Comparison of ENCODE assay signal across 9 mouse cellular contexts in genomic region chr10:122845471-122845870, GRCm38 (mm10).
DNase-seq lines count a peak whose midpoint lies in the region; ATAC-seq and TF ChIP-seq lines count a peak whose summit lies in the region.
"Had no signal": no experiment of that assay in that cellular context is flagged by ENCODE, and none has a peak within 500 bp of the region (broad histone marks: within the 10 kb centered on the region; RNA-seq: fewer than 3 reads in every experiment).

No protein-coding gene starts in this region.

- no peak overlapping the region for H3K4me3 ChIP-seq in hindbrain, embryonic 10.5 days
- no peak overlapping the region for H3K4me3 ChIP-seq in hindbrain, embryonic 11.5 days (ENCODE audit: low read depth, low read length)
- no peak overlapping the region for H3K4me3 ChIP-seq in embryonic facial prominence, embryonic 15.5 days (replicated peaks)
- no peak overlapping the region for H3K4me3 ChIP-seq in hindbrain, postnatal 0 days (ENCODE audit: low read length)

- H3K4me1 ChIP-seq in hindbrain, embryonic 10.5 days (replicated peaks), result no peaks in the 10 kb centered on the region; the same call in 1 of the 2 replicates
- no peaks in the 10 kb centered on the region for H3K4me1 ChIP-seq in hindbrain, embryonic 11.5 days (replicated peaks; ENCODE audit: control insufficient read depth, insufficient read depth, low read length)
- H3K4me1 ChIP-seq in embryonic facial prominence, embryonic 15.5 days, result peaks cover 20% of the 10 kb centered on the region
- H3K4me1 ChIP-seq in hindbrain, postnatal 0 days (ENCODE audit: insufficient read depth, low read length), result 0 out of 2 replicates have a peak, but pooled peaks cover 4% of the 10 kb centered on the region

- TF ChIP-seq CTCF in brain, embryonic 14.5 days (IDR thresholded peaks at IDR 0.05; ENCODE audit: borderline replicate concordance, extremely low read depth, insufficient read depth, insufficient read length), result no peak
- no peak for TF ChIP-seq CTCF in hindbrain, postnatal 0 days (IDR thresholded peaks at IDR 0.05; ENCODE audit: low read depth)

- TF ChIP-seq POLR2A in brain, embryonic 14.5 days (IDR thresholded peaks at IDR 0.05; ENCODE audit: borderline replicate concordance, extremely low read depth, insufficient read depth, insufficient read length, poor library complexity, severe bottlenecking), result no peak

- H3K4me2 ChIP-seq in hindbrain, embryonic 11.5 days (replicated peaks; ENCODE audit: low read depth, low read length), result no peak overlapping the region
- H3K4me2 ChIP-seq in embryonic facial prominence, embryonic 15.5 days (replicated peaks), result no peak overlapping the region
- no peak overlapping the region for H3K4me2 ChIP-seq in hindbrain, postnatal 0 days (ENCODE audit: low read depth, low read length)

- H3K27ac ChIP-seq in hindbrain, embryonic 10.5 days, result 0 out of 2 replicates have a peak overlapping the region, but pooled peaks have one; percentile 29
- no peak overlapping the region for H3K27ac ChIP-seq in hindbrain, embryonic 11.5 days (ENCODE audit: low read depth, low read length)
- H3K27ac ChIP-seq in embryonic facial prominence, embryonic 15.5 days (replicated peaks), result peak overlapping the region; percentile 67
- peak overlapping the region; percentile 41 for H3K27ac ChIP-seq in hindbrain, postnatal 0 days

- no peak for ATAC-seq in hindbrain, embryonic 11.5 days (ENCODE audit: low FRiP score)
- no peak for ATAC-seq in embryonic facial prominence, embryonic 15.5 days (ENCODE audit: insufficient number of reproducible peaks, low FRiP score, low TSS enrichment, low read depth)
- peak; percentile 69 for ATAC-seq in hindbrain, postnatal 0 days
- ATAC-seq in megakaryocyte, adult 5-6 weeks (ENCODE audit: poor library complexity, severe bottlenecking), result no peak
- ATAC-seq in megakaryocyte-erythroid progenitor cell, adult 5-6 weeks (replicated peaks; ENCODE audit: low FRiP score, low TSS enrichment, poor library complexity, severe bottlenecking), result no peak
- no peak for ATAC-seq in activated CD4-positive, CD25-positive, alpha-beta regulatory T cell, adult 4 months

- peaks cover 2% of the 10 kb centered on the region; the same call in 1 of the 2 replicates for H3K9me3 ChIP-seq in hindbrain, embryonic 10.5 days
- H3K9me3 ChIP-seq in hindbrain, embryonic 11.5 days (ENCODE audit: control insufficient read depth, low read length), result no peaks in the 10 kb centered on the region; the same call in 1 of the 2 replicates
- no peaks in the 10 kb centered on the region for H3K9me3 ChIP-seq in embryonic facial prominence, embryonic 15.5 days (replicated peaks)
- H3K9me3 ChIP-seq in hindbrain, postnatal 0 days (ENCODE audit: low read length), result 0 out of 2 replicates have a peak, but pooled peaks cover 2% of the 10 kb centered on the region

- H3K27me3 ChIP-seq in hindbrain, embryonic 10.5 days (ENCODE audit: insufficient read depth, poor library complexity, severe bottlenecking), result no peaks in the 10 kb centered on the region
- no peaks in the 10 kb centered on the region for H3K27me3 ChIP-seq in hindbrain, embryonic 11.5 days (ENCODE audit: control insufficient read depth, insufficient read depth, low read length)
- H3K27me3 ChIP-seq in embryonic facial prominence, embryonic 15.5 days, result no peaks in the 10 kb centered on the region
- no peaks in the 10 kb centered on the region for H3K27me3 ChIP-seq in hindbrain, postnatal 0 days (ENCODE audit: insufficient read depth, low read length)

- H3K9ac ChIP-seq in hindbrain, embryonic 11.5 days (ENCODE audit: low read depth, low read length), result no peak overlapping the region
- H3K9ac ChIP-seq in embryonic facial prominence, embryonic 15.5 days, result no peak overlapping the region
- H3K9ac ChIP-seq in hindbrain, postnatal 0 days (replicated peaks; ENCODE audit: low read length), result no peak overlapping the region

- no peaks in the 10 kb centered on the region for H3K36me3 ChIP-seq in hindbrain, embryonic 10.5 days
- H3K36me3 ChIP-seq in hindbrain, embryonic 11.5 days (ENCODE audit: control insufficient read depth, insufficient read depth, low read length), result no peaks in the 10 kb centered on the region
- no peaks in the 10 kb centered on the region for H3K36me3 ChIP-seq in embryonic facial prominence, embryonic 15.5 days
- H3K36me3 ChIP-seq in hindbrain, postnatal 0 days (ENCODE audit: insufficient read depth, low read length), result no peaks in the 10 kb centered on the region

- no peak for DNase-seq in hindbrain, embryonic 10.5 days (ENCODE audit: low spot score)
- no peak for DNase-seq in hindbrain, embryonic 11.5 days (ENCODE audit: low spot score)
- peak; percentile 70 for DNase-seq in brain, embryonic 14.5 days (ENCODE audit: low read depth)
- peak; percentile 68 for DNase-seq in hindbrain, postnatal 0 days (ENCODE audit: low spot score)
- DNase-seq: lung, postnatal 36 days had no signal

- WGBS in hindbrain, embryonic 10.5 days, result 69% methylated on average over 7 of the region's 7 CpGs
- WGBS in hindbrain, embryonic 11.5 days, result 61% methylated on average over 7 of the region's 7 CpGs
- WGBS in embryonic facial prominence, embryonic 15.5 days, result 43% methylated on average over 7 of the region's 7 CpGs
- WGBS in hindbrain, postnatal 0 days, result 24% methylated on average over 7 of the region's 7 CpGs

Comparison
In these comparisons a context has a peak if more than half of its experiments do, and no peak if none do; other contexts are left out.
1. DNase-seq: peak in brain, embryonic 14.5 days (single experiment) and hindbrain, postnatal 0 days (single experiment); none in hindbrain, embryonic 10.5 days (single experiment) and hindbrain, embryonic 11.5 days (single experiment).